Mouse (Mus musculus) adrenal gland, postnatal 25 days (tissue): ENCODE measurements at regions not wholly inside any gene's neighbourhood (a gene's known extent, or its start where the extent isn't known, plus 50 kb on each side); places are given as distances from the start of the nearest gene placed in this dataset.

Source experiments
- DNase-seq: peaks from one replicate; pipeline ENCODE4 v3.0.0; 2021; ENCODE audit warnings: mixed read lengths

DNA sequence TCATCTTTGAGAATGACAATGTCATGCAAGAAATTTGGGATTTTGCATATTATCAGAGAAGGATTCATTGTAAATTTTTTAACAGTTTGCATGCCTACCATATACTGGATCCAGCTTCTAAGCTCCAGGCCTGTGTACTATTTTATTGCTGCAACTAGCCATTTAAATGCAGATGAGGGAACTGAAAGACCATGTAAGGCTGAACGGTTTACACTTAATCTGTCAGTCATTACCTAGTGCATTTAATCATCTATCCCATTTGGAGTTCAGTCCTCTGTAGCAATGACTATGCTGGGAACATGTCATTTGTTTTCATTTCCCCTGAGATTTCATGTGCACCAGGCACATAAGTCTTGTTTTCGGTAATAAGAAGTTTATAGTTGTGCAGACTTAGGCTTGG is 631.8 kb upstream of the Gm21961 start:
- no peak for DNase-seq

- DNase-seq: no peak
Observed at GRCm38 (mm10) chr15:65639484-65639883, 624.8 kb upstream of the Gm21961 start.

GRCm38 (mm10) chr15:65637520-65638184 is 622.9 kb upstream of the Gm21961 start:
- DNase-seq: peak; percentile 8

GRCm38 (mm10) chr15:65632440-65632839 is 617.7 kb upstream of the Gm21961 start:
- DNase-seq: no peak

DNA sequence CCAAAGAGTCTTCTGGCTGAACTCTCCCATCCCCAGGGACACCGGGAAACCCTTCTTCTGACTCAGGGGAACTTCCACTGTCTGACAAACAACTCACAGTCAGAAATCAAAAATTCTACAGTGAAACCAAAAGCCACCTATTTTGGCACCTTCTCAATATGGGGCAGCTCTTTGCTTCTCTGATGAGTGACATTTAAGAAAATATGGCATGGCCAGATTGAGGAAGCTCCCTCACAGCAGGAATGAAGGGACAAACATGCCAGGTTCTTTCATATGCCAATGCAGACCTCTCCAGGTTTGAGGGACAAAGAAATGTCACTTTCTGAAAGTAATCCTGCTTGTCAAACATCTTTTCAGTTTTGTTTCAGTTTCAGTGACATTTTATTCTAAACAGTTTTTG is 615.8 kb upstream of the Gm21961 start:
- no peak for DNase-seq

DNA sequence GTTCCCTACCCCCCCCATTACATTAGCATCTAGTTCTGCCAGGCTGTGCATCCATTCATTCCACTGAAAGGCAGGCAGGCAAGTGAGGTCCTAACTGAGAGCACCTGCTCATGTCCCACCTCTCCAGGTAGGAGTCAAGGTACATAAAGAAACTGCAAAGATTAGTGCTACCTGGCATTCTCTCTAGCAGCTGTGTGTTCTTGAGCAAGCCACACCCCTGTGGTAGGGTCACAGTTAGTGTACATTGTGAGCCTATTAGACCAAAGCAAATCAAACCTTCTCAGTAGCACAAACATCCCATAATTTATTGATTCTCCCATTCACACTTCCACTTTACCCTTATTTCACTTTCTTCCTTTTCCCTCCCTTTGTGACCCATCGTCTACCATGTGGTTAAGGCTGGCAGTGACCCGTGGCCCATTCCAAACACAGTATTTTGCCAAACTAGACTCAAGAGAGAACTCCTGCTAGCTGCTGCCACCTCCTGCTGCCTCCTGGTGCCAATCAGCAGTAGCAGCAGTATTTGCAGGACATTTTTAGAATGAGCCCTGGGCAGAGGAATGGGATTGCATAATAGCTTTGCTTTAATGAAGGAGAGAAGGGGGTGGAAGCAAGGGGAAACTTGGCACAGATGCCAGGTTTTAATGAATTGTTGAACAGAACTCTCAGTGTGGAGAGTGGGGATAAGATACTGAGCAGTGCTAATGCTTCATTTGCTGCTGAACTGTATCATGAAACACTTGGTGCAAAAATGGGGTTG is 578.2 kb upstream of the Gm21961 start:
- DNase-seq: no peak

DNA sequence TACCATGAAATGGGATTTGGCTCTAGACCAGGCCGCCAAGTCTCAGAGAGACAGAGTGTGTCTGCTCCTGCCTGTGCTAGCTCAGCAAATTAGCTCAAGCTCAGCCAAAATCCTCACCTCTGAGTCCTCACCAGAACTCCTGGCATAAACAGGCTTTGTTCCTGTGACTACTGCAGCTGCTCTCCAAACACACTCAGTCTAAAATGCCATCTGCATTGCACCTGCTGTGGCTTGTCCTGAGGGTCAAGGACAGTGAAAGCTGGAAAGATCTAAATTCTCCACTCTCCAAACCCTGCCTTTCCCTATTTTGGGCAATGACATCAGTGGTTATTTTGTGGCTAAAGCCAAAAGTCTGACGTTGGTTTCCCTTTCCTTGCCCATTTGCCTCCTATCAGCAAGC is 570.9 kb upstream of the Gm21961 start:
- no peak for DNase-seq

DNA sequence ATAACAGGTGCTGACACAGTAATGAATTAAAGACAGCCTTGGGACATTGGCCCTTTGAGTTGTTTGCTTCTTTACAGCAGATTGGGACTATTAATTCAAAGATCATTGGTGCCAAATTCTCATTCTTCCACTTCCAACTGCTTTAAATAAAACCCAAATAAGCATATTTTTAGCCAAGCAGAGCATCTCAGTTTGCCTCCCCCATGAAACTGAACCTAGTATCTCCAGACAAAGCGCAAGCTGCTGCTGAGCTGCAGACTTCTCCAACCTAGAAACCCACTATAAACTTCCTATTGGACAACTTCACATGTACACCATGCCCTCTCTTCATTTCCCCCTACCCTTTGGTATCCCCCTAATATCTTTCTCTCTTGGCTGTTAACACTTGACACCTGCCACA is 564.6 kb upstream of the Gm21961 start:
- DNase-seq: no peak

DNA sequence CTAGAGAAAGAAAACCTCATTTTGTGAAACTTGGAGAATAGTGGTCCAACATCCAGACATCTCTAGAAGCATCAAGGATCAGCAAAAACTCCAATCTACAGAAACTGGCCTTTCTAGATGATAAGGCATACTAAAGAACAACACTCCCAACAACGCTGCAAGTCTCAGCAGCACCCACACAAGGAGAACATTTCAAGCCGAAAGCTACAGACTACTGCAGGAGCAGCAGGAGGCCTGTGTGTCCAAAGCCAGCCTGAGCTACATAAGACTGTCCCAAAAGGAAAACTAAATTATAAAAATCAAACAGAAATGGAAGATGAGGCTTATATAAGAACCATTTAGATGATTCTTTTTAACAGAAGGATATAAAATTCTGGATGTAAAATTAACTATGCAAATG is 553.2 kb upstream of the Gm21961 start:
- DNase-seq: no peak

GRCm38 (mm10) chr15:65557846-65558835 is 543.4 kb upstream of the Gm21961 start:
- DNase-seq: no peak

- DNase-seq: no peak
Observed at GRCm38 (mm10) chr15:65549046-65549445, 534.3 kb upstream of the Gm21961 start.

GRCm38 (mm10) chr15:65535606-65536005 is 520.9 kb upstream of the Gm21961 start:
- DNase-seq: no peak

GRCm38 (mm10) chr15:65532241-65532640 is 517.5 kb upstream of the Gm21961 start:
- DNase-seq: no peak

DNA sequence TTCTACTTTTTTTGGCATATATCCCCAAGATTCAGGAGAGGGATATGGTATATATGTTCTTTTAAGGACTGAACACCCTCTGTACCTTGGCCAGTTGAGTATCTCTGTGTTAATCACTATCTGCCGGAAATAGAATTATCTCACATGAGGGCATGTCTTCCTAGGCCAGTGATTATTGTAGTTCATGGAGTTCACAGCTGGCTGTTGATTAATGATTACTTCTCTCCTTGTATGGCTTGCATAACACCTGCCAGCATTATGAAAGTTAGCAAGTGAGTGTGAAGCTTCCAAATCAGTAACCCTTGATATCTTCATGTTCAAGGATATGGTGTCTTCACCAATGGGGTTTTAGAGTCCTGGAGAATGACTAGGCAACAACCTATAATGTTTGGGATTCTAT is 488.0 kb upstream of the Gm21961 start:
- no peak for DNase-seq

- no peak for DNase-seq
Observed at GRCm38 (mm10) chr15:65478940-65479339, 464.2 kb upstream of the Gm21961 start.

GRCm38 (mm10) chr15:65455203-65455816 is 440.6 kb upstream of the Gm21961 start:
- no peak for DNase-seq

GRCm38 (mm10) chr15:65452258-65453028 is 437.7 kb upstream of the Gm21961 start:
- no peak for DNase-seq

DNA sequence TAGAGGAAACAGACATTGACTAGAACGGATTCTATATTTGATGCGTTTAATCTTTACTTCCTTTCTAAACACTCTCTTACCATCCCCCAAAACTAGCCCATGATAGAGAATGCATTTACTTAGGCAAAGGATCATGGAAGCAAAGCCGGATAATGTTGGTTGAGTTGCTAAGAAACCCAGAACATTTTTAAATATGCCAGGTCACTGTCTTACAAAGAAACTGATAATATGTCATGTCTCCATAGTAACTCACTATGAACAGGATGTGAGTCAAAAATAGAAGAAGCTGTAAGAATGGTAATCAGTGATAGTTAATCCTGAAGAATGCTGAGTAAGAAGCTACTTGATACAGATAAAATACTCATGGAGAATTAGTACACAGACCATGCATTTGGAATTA is 405.0 kb upstream of the Gm21961 start:
- no peak for DNase-seq
